Mouse (Mus musculus): ENCODE results near the gene Ctdnep1.

DNA sequence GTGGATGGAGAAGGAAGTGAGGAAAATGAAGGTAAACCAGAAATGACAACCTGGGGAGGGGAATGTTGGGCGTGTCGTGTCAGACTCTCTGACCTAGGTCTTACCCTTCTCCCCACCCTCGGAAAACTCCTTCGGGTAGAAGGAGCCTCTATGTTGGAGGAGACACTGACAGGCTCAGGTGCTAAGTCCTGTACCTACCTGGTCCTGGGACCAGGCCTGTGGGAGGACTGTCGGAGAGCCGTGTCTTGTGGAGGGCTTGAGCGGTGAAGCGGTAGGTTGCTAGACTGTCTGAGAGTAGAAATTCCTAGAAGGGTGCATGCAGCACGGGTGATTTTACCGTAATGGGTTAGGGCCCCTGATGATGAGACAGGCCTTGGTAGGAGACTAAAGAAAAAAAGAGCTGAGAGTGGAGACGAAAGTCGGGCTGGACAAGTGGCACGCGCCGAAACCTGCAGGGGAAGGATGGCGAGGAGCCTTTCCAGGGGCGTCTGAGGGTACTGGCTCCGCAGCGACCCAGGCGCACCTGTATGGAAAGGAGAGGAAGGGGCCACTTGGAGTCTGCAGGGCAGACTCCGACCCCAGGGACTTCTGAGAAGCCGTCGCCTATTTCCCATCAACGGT lies 16.2 kb upstream of the Ctdnep1 start, which contains the start of gene Cldn7:
- TF ChIP-seq CTCF (IDR thresholded peaks at IDR 0.05; ENCODE audit: low read depth, low read length) (no peak), POLR2A (IDR thresholded peaks at IDR 0.05; ENCODE audit: borderline replicate concordance, low read depth, low read length) (no peak)
